Mouse (Mus musculus): ENCODE data around the gene Gm5773.
"Not testable (repeated sequence)": the region's sequence is repeated elsewhere in the genome, so short reads cannot be mapped to it uniquely, and the experiment has no call there.

Gm5773 gene

DNA sequence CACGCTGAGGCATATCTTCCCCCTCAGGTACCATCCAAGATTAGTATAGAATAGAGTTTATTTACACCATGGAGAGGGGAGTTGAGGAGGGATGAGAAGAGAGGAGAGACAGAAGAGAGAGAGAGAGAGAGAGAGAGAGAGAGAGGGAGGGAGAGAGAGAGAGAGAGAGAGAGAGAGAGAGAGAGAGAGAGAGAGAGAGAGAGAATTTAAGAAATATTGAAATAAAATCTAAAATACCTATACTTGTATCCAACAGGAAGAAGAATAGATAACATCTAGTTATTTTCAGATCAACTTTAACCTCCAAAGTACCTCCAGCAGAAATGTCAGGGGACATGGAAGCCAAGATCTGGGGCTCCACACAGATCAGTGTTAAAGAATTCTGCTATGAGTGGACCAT is at the start of gene Gm5773:
TSS of gene Gm5773 (plus strand) at position 301 of the 400 bp plus-strand sequence.
- not testable (repeated sequence) for DNase-seq

DNA sequence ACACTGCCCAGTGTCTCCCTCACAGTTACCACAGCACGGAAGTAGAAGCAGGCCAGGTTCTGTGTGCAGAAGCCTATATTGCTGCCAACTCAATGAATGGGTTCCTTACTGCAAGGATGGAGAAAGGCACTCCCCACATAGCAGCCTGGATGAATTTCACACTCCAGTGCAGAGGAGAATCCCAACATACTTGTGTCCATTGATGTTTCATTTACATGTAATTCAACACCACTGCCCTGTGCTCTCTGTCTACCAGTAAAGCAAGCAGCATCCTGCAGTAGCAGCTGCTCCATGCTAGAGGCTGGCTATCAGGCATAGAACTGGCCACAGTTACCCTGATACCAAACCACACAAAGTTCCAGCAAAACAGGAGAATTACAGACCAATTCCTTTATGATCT is 27.3 kb upstream of the Gm5773 start:
- DNase-seq = not testable (repeated sequence)

DNA sequence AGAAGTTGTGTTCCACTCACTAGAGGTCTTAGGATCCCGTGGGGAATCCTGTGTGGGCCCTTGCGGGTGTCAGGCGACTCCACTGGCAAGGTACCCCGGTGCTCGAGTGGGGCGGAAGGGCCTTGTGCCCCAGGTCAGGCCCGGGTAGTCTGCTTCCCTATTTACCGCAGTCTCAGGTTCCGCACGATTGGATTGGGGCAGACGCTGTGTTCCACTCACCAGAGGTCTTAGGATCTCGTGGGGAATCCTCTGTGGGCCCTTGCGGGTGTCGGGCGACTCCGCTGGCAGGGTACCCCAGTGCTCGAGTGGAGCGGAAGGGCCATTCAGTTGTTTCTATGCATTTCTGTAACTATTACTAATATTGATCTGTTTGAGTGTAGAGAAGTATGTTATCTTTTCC is 18.8 kb upstream of the Gm5773 start:
- DNase-seq = not testable (repeated sequence)

DNA sequence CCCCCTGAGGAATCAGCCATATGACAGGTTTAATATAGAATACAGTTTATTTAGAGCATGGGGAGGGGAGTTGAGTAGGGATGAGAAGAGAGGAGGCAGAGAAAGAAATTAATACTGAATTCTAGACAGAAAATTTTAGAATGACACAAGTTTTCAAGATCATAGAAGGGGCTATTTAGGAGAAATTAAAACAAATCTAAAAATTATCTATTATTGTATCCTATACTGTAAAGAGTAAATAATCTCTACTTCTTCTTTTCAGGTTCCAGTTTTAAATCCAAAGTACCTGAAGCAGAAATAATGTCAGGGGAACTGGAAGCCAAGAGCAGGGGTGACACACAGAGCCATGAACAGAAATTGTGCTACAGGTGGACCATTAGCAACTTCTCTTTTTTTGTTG is 23.3 kb downstream of the Gm5773 start, which contains the start of gene Tdpoz4:
TSS of gene Tdpoz4 (plus strand) at position 301 of the 400 bp plus-strand sequence.
- DNase-seq = not testable (repeated sequence)

DNA sequence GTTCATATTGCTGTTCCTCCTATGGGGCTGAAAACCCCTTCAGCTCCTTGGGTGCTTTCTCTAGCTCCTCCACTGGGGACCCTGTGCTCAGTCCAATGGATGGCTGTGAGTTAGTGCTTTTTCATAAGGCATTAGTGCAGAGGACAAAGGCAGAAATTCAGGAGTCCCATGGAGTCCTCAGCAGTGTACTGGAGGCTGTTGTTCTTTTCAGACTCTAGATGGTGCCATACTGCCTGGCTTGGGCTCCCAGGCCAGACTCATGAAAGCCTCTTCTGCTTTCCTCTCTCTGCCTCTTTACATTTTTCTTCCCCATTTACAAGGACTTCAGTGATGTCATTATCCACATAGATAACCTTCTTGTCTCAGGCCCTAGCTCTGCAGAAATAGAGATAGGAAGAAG is 40.5 kb downstream of the Gm5773 start:
- DNase-seq = not testable (repeated sequence)
